Mouse (Mus musculus): Measurements from ENCODE around the gene Bsdc1. TPM values are rescaled to one million over a fixed set of nuclear protein-coding genes. Genes with fewer than 3 reads are reported as not detected.
"Not testable (repeated sequence)": the region's sequence is repeated elsewhere in the genome, so short reads cannot be mapped to it uniquely, and the experiment has no call there.

The Bsdc1 gene
- total RNA-seq, 2 experiments from 2014 or later: 24.3 to 35.8 TPM

DNA sequence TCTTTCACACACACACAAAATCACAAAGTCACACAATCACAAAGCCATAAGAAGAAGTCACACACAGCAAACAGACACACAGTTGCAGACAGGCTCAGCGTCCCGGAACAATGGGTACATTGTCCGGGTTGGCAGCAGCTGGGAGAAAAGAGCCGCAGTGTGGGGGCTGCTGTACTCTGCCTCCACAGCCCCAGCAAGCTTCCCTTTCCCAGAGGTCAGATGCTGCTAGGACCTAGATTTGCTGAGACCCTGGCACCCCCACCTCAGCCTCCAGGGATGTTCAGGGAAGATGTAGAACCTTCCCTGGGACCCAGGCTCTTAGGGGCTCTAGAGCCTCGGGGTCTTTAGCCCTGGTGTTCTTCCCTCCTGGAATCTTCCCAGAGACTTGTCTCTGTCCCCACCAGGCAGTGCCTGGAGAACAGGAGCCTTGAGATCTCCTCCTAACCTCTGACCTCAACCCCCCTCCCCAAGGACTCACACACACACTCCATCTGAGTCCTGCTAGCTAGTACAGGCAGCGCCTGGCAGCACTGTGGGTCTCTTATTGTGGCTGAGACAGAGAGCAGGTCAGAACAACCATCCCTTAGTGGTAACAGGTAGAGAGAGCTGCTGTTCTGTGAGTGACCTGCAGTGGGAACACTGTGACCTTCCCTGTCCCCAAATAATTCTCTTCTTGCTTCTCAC is 50.2 kb downstream of the Bsdc1 start:
- no peak for ATAC-seq (ENCODE audit: poor library complexity, severe bottlenecking)

DNA sequence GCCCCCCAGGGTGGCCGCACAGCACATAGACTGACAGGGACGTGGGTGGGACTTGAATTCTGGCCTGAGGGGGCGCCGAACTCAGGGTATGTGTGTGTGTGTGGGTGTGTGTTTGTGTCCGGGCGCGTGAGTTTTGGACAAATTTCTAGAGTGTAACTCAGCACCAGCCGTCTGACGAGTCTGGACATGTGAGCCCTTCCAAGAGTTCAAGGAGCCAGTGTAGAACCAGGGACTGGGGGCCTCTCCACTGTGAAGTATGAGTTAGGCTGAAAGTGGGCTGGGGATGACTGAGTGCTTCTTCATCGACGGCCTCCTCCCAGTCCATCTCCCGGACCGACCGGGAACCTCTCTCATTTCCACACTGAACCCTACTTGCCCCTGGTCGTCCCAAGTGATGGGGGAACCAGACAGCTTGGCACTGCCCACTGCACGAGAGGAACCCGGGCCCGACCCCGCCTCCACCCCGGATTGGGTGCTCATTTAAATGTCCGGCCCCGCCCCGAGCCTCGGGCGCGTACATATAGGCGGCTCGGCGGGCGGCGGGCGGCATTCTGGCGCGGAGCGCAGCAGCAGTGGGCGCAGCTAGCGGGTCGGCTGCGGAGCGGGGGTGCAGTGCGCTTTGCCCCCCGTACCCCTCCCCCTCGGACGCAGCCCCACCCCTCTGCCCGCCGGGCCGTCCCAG is 51.8 kb downstream of the Bsdc1 start, which contains the start of gene Marcksl1:
Gene Marcksl1 (plus strand): TSS at position 496 of the 682 bp plus-strand sequence.
- peak; percentile 81 for ATAC-seq (ENCODE audit: poor library complexity, severe bottlenecking)

DNA sequence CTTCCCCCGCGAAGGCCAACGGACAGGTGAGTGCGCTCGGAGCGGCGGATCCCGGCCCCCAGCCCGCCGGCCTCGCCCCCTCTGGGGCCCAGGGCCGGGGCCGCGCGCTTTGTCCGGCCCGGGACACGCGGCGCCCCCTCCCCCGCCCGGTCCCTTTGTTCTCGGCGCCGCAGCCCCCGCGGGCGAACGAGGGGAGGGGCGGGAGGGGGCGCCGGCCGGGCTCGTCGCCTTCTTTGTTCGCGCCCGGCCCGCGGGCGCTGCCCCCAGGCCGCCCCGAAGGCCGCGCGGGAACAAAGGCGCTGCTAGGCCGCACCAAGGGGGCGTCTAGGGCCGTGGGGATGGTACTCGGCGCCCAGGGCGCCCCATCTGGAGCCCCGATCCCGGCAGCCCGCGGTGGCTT is 52.5 kb downstream of the Bsdc1 start:
- ATAC-seq (ENCODE audit: poor library complexity, severe bottlenecking): no peak

DNA sequence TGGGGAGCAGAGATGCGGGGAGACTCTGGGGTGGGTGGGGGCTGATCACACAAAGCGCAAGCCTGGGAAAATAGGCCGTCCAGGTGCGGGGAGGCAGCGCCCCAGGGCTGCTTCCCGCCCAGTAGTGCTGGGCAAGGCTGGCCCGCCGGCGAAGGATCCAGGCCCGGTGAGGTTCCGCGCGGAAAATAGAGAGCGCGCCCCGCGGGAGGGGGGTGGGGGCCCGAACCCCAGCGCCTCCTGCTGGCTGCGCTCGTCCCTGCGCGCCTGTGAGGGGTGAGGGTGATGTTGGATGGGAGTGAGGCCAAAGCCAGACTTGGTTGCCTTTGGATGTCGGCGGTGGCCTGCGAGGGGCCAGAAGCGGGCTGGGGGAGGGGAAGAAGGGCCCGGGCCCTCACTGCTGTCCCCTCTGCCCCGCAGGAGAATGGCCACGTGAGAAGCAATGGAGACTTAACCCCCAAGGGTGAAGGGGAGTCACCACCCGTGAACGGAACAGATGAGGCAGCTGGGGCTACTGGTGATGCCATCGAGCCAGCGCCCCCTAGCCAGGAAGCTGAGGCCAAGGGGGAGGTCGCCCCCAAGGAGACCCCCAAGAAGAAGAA is 53.0 kb downstream of the Bsdc1 start:
- peak; percentile 66 for ATAC-seq (ENCODE audit: poor library complexity, severe bottlenecking)

DNA sequence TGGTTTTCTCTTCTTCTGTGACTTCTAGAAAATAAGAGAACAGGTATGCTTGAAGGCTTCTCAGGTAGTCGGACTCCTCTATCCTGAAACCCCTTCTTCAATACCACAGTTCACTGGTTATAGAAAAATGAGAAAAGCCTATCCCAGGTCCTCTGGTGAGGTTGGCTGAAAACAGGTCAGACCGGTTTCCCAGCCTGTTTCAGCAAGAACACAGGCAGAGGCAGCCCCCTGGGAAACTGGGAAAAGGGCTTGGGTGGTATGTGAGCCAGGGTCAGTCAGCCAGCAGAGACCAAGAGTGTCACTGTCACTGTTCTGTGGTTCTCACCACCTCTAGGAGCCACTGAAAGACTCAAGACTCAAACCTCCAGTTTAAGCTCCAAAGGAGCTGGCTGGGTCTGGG is 55.5 kb downstream of the Bsdc1 start:
- ATAC-seq (ENCODE audit: poor library complexity, severe bottlenecking): no peak

DNA sequence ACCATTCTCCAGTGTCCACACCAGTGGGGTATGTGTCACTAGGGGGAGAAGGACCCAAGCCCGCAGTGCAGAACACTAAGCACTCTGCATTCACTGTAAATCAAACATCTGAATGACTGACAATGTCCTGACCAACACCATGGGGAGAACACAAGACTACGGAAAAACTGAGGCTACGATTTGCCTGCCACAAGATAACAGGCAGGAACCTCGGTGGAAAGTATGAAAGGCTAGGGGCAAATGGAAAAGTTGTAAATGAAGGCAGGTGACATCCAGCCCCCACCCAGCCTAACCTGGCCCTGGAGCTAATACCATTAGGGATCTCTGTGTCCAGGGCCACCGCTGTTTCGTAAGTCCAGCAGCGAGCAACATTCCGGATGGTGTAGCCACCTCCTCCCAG is 57.1 kb downstream of the Bsdc1 start:
- ATAC-seq (ENCODE audit: poor library complexity, severe bottlenecking): no peak

DNA sequence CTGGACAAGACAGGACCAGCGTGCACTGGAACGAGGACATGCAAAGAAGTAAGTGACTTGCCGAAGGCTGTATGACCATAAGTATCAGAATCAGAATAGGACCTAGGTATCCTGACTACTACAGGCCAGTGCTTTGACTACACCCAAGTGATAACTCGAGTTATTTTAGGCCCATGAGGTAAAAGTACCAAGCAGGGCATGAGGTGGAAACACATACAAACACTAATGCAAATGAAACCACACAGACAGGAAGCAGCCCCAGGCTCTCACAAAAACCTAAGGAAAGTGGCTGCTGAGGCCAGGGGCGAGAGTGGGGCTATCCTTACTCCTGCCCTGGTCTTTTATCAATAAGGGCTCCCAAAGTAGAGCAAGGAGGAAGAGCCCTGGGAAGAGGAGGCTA is 64.0 kb downstream of the Bsdc1 start:
- no peak for ATAC-seq (ENCODE audit: poor library complexity, severe bottlenecking)

DNA sequence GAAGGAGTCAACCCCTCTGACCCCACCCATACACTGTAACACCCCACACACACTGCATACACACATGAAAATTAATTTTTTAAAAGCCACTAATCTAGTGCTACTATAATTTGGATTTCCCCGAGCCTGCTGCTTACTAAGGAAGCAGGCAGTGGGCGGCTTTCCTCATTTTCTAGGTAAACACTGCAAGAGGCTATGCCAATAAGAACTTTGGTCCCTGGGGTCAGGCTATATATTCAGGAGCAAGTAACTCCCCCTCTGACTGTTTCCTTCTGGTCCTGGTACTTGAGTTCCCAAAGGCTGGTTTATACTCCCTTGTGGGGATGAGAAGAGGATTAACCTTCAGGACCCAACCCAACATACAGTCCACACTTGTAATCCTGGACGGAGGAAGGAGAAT is 64.5 kb downstream of the Bsdc1 start:
- no peak for ATAC-seq (ENCODE audit: poor library complexity, severe bottlenecking)

DNA sequence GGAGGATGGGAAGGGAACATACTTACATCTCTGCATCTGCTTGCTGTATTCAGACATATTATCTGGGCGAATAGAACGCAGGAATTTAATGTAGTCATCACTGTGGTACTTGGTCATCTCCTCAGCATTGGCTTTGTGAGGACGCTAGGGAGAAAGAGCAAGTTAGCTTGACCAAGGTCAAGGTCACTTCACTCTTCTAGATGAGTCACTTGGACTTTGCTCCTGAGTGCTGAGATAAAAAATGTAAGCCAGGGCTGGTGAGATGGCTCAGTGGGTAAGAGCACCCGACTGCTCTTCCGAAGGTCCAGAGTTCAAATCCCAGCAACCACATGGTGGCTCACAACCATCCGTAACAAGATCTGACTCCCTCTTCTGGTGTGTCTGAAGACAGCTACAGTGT is 67.5 kb downstream of the Bsdc1 start:
- not testable (repeated sequence) for ATAC-seq (ENCODE audit: poor library complexity, severe bottlenecking)

Other genes starting within 250 kb of the Bsdc1 start
- not detected in 2 replicates for gene C77080, start 200.2 kb upstream of the Bsdc1 start, total RNA-seq (2015)
- gene C77080, start 200.2 kb upstream of the Bsdc1 start, total RNA-seq (2017): not detected in 2 replicates
- gene Sync, start 174.0 kb upstream of the Bsdc1 start, total RNA-seq (2015): not detected in 2 replicates
- gene Sync, start 174.0 kb upstream of the Bsdc1 start, total RNA-seq (2017): 1.3 TPM in 1 of 2 replicates, not detected in the other
- 174 and 182 TPM in 2 replicates for gene Rbbp4, start 126.2 kb upstream of the Bsdc1 start, total RNA-seq (2015)
- gene Rbbp4, start 126.2 kb upstream of the Bsdc1 start, total RNA-seq (2017): 86.5 and 88.9 TPM in 2 replicates
- 60.9 and 69.8 TPM in 2 replicates for gene Zbtb8os, start 125.9 kb upstream of the Bsdc1 start, total RNA-seq (2015)
- gene Zbtb8os, start 125.9 kb upstream of the Bsdc1 start, total RNA-seq (2017): 79.7 and 84.8 TPM in 2 replicates
- gene Zbtb8a, start 83.5 kb upstream of the Bsdc1 start, total RNA-seq (2015): 3.0 and 3.3 TPM in 2 replicates
- 9.3 and 9.4 TPM in 2 replicates for gene Zbtb8a, start 83.5 kb upstream of the Bsdc1 start, total RNA-seq (2017)
- not detected in 2 replicates for gene Zbtb8b, start 20.7 kb upstream of the Bsdc1 start, total RNA-seq (2015)
- not detected in 2 replicates for gene Zbtb8b, start 20.7 kb upstream of the Bsdc1 start, total RNA-seq (2017)
- not detected in 2 replicates for gene Tssk3, start 29.4 kb downstream of the Bsdc1 start, total RNA-seq (2015)
- not detected in 2 replicates for gene Tssk3, start 29.4 kb downstream of the Bsdc1 start, total RNA-seq (2017)
- gene Fam229a, start 29.6 kb downstream of the Bsdc1 start, total RNA-seq (2015): not detected in 2 replicates
- not detected in 2 replicates for gene Fam229a, start 29.6 kb downstream of the Bsdc1 start, total RNA-seq (2017)
- 28.5 and 32.6 TPM in 2 replicates for gene Marcksl1, start 52.0 kb downstream of the Bsdc1 start, total RNA-seq (2015)
- gene Marcksl1, start 52.0 kb downstream of the Bsdc1 start, total RNA-seq (2017): 25.4 and 29.3 TPM in 2 replicates
- gene Hdac1, start 81.1 kb downstream of the Bsdc1 start, total RNA-seq (2015): 94.1 and 98.6 TPM in 2 replicates
- 68.6 and 75.0 TPM in 2 replicates for gene Hdac1, start 81.1 kb downstream of the Bsdc1 start, total RNA-seq (2017)
- gene Lck, start 112.1 kb downstream of the Bsdc1 start, total RNA-seq (2015): 5.6 and 8.2 TPM in 2 replicates
- 6.0 and 6.9 TPM in 2 replicates for gene Lck, start 112.1 kb downstream of the Bsdc1 start, total RNA-seq (2017)
- gene Fam167b, start 117.0 kb downstream of the Bsdc1 start, total RNA-seq (2015): not detected in 2 replicates
- not detected in 2 replicates for gene Fam167b, start 117.0 kb downstream of the Bsdc1 start, total RNA-seq (2017)
- gene Eif3i, start 139.1 kb downstream of the Bsdc1 start, total RNA-seq (2015): 186 and 204 TPM in 2 replicates
- 140 and 156 TPM in 2 replicates for gene Eif3i, start 139.1 kb downstream of the Bsdc1 start, total RNA-seq (2017)
- gene Tmem234, start 139.1 kb downstream of the Bsdc1 start, total RNA-seq (2015): 104 and 120 TPM in 2 replicates
- gene Tmem234, start 139.1 kb downstream of the Bsdc1 start, total RNA-seq (2017): 126 and 128 TPM in 2 replicates
- 1.0 and 3.5 TPM in 2 replicates for gene Dcdc2b, start 152.7 kb downstream of the Bsdc1 start, total RNA-seq (2015)
- not detected in 2 replicates for gene Dcdc2b, start 152.7 kb downstream of the Bsdc1 start, total RNA-seq (2017)
- 14.3 and 16.6 TPM in 2 replicates for gene Iqcc, start 157.5 kb downstream of the Bsdc1 start, total RNA-seq (2015)
- 6.4 and 7.4 TPM in 2 replicates for gene Iqcc, start 157.5 kb downstream of the Bsdc1 start, total RNA-seq (2017)
- gene Ccdc28b, start 162.4 kb downstream of the Bsdc1 start, total RNA-seq (2015): 49.7 and 68.6 TPM in 2 replicates
- gene Ccdc28b, start 162.4 kb downstream of the Bsdc1 start, total RNA-seq (2017): 77.2 and 89.0 TPM in 2 replicates
- gene Txlna, start 179.5 kb downstream of the Bsdc1 start, total RNA-seq (2015): 14.6 and 16.3 TPM in 2 replicates
- gene Txlna, start 179.5 kb downstream of the Bsdc1 start, total RNA-seq (2017): 55.8 and 68.1 TPM in 2 replicates
- gene Kpna6, start 211.2 kb downstream of the Bsdc1 start, total RNA-seq (2015): 17.4 and 25.4 TPM in 2 replicates
- 20.7 and 21.6 TPM in 2 replicates for gene Kpna6, start 211.2 kb downstream of the Bsdc1 start, total RNA-seq (2017)
- 11.3 and 20.2 TPM in 2 replicates for gene Tmem39b, start 235.3 kb downstream of the Bsdc1 start, total RNA-seq (2015)
- 2.6 and 10.9 TPM in 2 replicates for gene Tmem39b, start 235.3 kb downstream of the Bsdc1 start, total RNA-seq (2017)